Mouse (Mus musculus): ENCODE measurements around the gene Mettl21c.
A peak's percentile ranks its signal among the peaks of the same experiment; 100 is the strongest.
"Not testable (repeated sequence)": the region's sequence is repeated elsewhere in the genome, so short reads cannot be mapped to it uniquely, and the experiment has no call there.

Mettl21c gene

GRCm38 (mm10) chr1:44019934-44020333 lies at the start of gene Mettl21c:
TSS of gene Mettl21c (minus strand) at chr1:44020034.
- DNase-seq (ENCODE audit: low read depth, low spot score) = no peak

- peak; percentile 40 for DNase-seq (ENCODE audit: low read depth, low spot score)
These were observed 44.8 kb upstream of the Mettl21c start for GRCm38 (mm10) chr1:44064625-44065024.

GRCm38 (mm10) chr1:44063439-44063838 lies 43.6 kb upstream of the Mettl21c start:
- DNase-seq (ENCODE audit: low read depth, low spot score) = no peak

- no peak for DNase-seq (ENCODE audit: low read depth, low spot score)
These were observed 42.0 kb upstream of the Mettl21c start, which contains the start of gene Gm8251 for GRCm38 (mm10) chr1:44061836-44062235. TSS of gene Gm8251 (minus strand) at chr1:44061936.

- no peak for DNase-seq (ENCODE audit: low read depth, low spot score)
These were observed 38.0 kb upstream of the Mettl21c start for GRCm38 (mm10) chr1:44057805-44058204.

GRCm38 (mm10) chr1:44046556-44046955 lies 26.7 kb upstream of the Mettl21c start:
- DNase-seq (ENCODE audit: low read depth, low spot score) = no peak

GRCm38 (mm10) chr1:44045689-44046088 lies 25.9 kb upstream of the Mettl21c start:
- not testable (repeated sequence) for DNase-seq (ENCODE audit: low read depth, low spot score)

- no peak for DNase-seq (ENCODE audit: low read depth, low spot score)
These were observed 22.7 kb upstream of the Mettl21c start for GRCm38 (mm10) chr1:44042555-44042915.

GRCm38 (mm10) chr1:44041797-44042554 lies 22.1 kb upstream of the Mettl21c start:
- DNase-seq (ENCODE audit: low read depth, low spot score) = peak; percentile 79

- DNase-seq (ENCODE audit: low read depth, low spot score) = no peak
These were observed 13.1 kb upstream of the Mettl21c start for GRCm38 (mm10) chr1:44032948-44033347.

GRCm38 (mm10) chr1:44032213-44032612 lies 12.4 kb upstream of the Mettl21c start:
- no peak for DNase-seq (ENCODE audit: low read depth, low spot score)

- no peak for DNase-seq (ENCODE audit: low read depth, low spot score)
These were observed 7.8 kb upstream of the Mettl21c start for GRCm38 (mm10) chr1:44027651-44028050.

GRCm38 (mm10) chr1:44022656-44023055 lies 2.8 kb upstream of the Mettl21c start:
- DNase-seq (ENCODE audit: low read depth, low spot score) = no peak

GRCm38 (mm10) chr1:44015556-44015955 lies 4.3 kb downstream of the Mettl21c start:
- DNase-seq (ENCODE audit: low read depth, low spot score) = no peak

GRCm38 (mm10) chr1:44004513-44004912 lies 15.3 kb downstream of the Mettl21c start:
- no peak for DNase-seq (ENCODE audit: low read depth, low spot score)

- no peak for DNase-seq (ENCODE audit: low read depth, low spot score)
These were observed 22.8 kb downstream of the Mettl21c start for GRCm38 (mm10) chr1:43996914-43997589.

- no peak for DNase-seq (ENCODE audit: low read depth, low spot score)
These were observed 48.7 kb downstream of the Mettl21c start for GRCm38 (mm10) chr1:43971089-43971488.

- DNase-seq (ENCODE audit: low read depth, low spot score) = no peak
These were observed 50.5 kb downstream of the Mettl21c start for GRCm38 (mm10) chr1:43969361-43969760.

- DNase-seq (ENCODE audit: low read depth, low spot score) = no peak
These were observed 53.1 kb downstream of the Mettl21c start for GRCm38 (mm10) chr1:43966756-43967155.

GRCm38 (mm10) chr1:43964381-43964780 lies 55.5 kb downstream of the Mettl21c start:
- DNase-seq (ENCODE audit: low read depth, low spot score) = no peak

Measured in mesoderm, embryonic 11.5 days (tissue).